Mouse (Mus musculus) liver, embryonic 14.5 days (tissue): ENCODE measurements around the gene Slc35d3. TPM values are rescaled to one million over a fixed set of nuclear protein-coding genes. Genes with fewer than 3 reads are reported as not detected.

Experiments used
- ATAC-seq: fragments of 200-750 bp; cut with Nextera tagmentation; 2 replicates; pipeline ENCODE4 v1.8.0; 2017; ENCODE audit warnings: moderate number of reproducible peaks, mild to moderate bottlenecking, moderate library complexity; ENCODE audit not compliant: insufficient read depth
- DNase-seq, 3 experiments: peaks; one replicate each; pipeline ENCODE4 v3.0.0-alpha.2; 2012 to 2013; ENCODE audit warnings: low read depth in 3 of 3, low spot score in 3 of 3
- H3K27ac ChIP-seq: fragments of 300-500 bp; sonication (generic); 2 replicates; pipeline ENCODE4 v1.5.1; 2014; ENCODE audit warnings: moderate library complexity, mild to moderate bottlenecking, control low read depth, inconsistent platforms
- H3K27me3 ChIP-seq: fragments of 300-500 bp; sonication (generic); 2 replicates; pipeline ENCODE4 v1.6.1; 2014; ENCODE audit warnings: mild to moderate bottlenecking, low read length, moderate library complexity; ENCODE audit not compliant: control insufficient read depth, insufficient read depth
- H3K36me3 ChIP-seq: fragments of 300-500 bp; sonication (generic); replicated peaks from 2 replicates; pipeline ENCODE4 v1.6.1; 2014; ENCODE audit warnings: low read depth; ENCODE audit not compliant: control insufficient read depth, insufficient read depth
- H3K4me1 ChIP-seq, 2 experiments: fragments of 200-500 bp in 1 of 2; fragments of 300-500 bp in 1 of 2; sonication (generic) in 1 of 2; replicated peaks; 2 replicates each; pipeline ENCODE4 v1.6.1; 2012 to 2014; ENCODE audit warnings: antibody characterized with exemption in 1 of 2, inconsistent platforms in 1 of 2, low read length in 1 of 2; ENCODE audit not compliant: control insufficient read depth in 2 of 2, insufficient read depth in 2 of 2
- H3K4me2 ChIP-seq: fragments of 300-500 bp; sonication (generic); 2 replicates; pipeline ENCODE4 v1.6.1; 2014; ENCODE audit warnings: low read depth, mild to moderate bottlenecking, control low read depth, moderate library complexity
- H3K4me3 ChIP-seq, 2 experiments: fragments of 200-500 bp in 1 of 2; fragments of 300-500 bp in 1 of 2; sonication (generic) in 1 of 2; 2 replicates each; pipeline ENCODE4 v1.5.1; 2012 to 2014; ENCODE audit warnings: low read depth in 2 of 2, low read length in 2 of 2, mild to moderate bottlenecking in 2 of 2, control low read depth in 1 of 2, inconsistent platforms in 1 of 2, moderate library complexity in 1 of 2; ENCODE audit not compliant: insufficient read depth in 1 of 2
- H3K9ac ChIP-seq: fragments of 300-500 bp; sonication (generic); replicated peaks from 2 replicates; pipeline ENCODE4 v1.6.1; 2014; ENCODE audit warnings: mild to moderate bottlenecking, control low read depth, moderate library complexity
- H3K9me3 ChIP-seq: fragments of 300-500 bp; sonication (generic); 2 replicates; pipeline ENCODE4 v1.6.1; 2016; ENCODE audit warnings: low read length, mixed read lengths; ENCODE audit not compliant: control insufficient read depth
- CTCF ChIP-seq: IDR thresholded peaks from 2 replicates; pipeline ENCODE4 v1.5.1; 2016; ENCODE audit warnings: antibody characterized with exemption, low read depth, control low read depth
- EP300 ChIP-seq: IDR thresholded peaks from 2 replicates; pipeline ENCODE4 v1.6.1; 2016; ENCODE audit warnings: antibody characterized with exemption, low read depth
- WGBS: fragments of 180-500 bp; shearing (Covaris S2); extraction: QIAGEN DNeasy Blood & Tissue Kit; methylation state at CpG from one replicate; pipeline ENCODE4 v1.1.7; 2014; ENCODE audit not compliant: insufficient replicate concordance; 5-methylcytosine and 5-hydroxymethylcytosine counted together
- polyA plus RNA-seq, 2 experiments: library from polyadenylated mRNA; depleted of rRNA in 1 of 2; stranded (reverse) in 1 of 2; unstranded in 1 of 2; fragments of >200 nt; fragmentation: Nextera tagmentation in 1 of 2; extraction: Ambion mirVana in 1 of 2; gene quantifications; 2 replicates each; pipeline versions ENCODE4 v1.2.1 to v1.2.3; 2012 to 2014

The Slc35d3 gene
- polyA plus RNA-seq, 2 experiments, result 1.8 to 2.2 TPM

DNA sequence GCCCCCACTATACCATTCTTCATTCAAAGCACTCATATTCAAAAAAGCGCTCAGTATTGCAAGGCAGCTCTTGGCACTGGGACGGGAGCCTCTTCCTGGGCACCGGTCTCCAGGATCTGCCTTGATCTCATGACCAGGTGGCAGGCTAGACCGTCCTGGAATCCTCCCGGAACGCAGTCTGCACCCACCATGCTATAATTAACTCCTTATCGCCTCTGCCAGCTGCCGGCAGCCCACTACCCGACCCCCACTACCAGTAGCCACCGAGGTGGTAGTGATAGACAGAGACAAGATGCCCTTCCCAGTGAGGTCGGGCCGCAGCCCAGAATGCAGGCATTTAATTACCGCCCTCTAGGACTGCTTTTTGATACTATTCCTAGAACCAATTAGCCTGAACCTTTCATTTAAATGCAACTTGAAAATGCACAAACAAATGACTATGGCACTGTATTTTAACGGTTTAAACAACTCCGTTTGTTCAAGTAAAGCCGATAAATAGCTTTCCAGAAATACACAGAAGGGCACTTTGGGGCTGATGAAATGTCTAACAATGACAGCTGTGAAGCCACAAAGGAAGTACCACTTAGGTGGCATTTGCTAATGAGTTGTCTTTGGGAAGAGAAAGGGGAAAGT lies 32.4 kb downstream of the Slc35d3 start:
- Histone ChIP-seq H3K4me1 (peaks cover 0 to 13% of the 10 kb centered on the region in 2 experiments; a peak in 2 of 4 replicates), H3K9ac (no peak overlapping the region), H3K27ac (no peak overlapping the region), H3K4me3 (no peak overlapping the region), H3K36me3 (no peaks in the 10 kb centered on the region), H3K27me3 (peaks cover 3% of the 10 kb centered on the region; the same call in 1 of the 2 replicates), H3K9me3 (no peaks in the 10 kb centered on the region), H3K4me2 (no peak overlapping the region)
- 7% methylated on average over 16 of the region's 16 CpGs for WGBS
- ATAC-seq (0 out of 2 replicates have a peak, but pooled peaks have one; percentile 13), DNase-seq (no peak)
- TF ChIP-seq CTCF (no peak), EP300 (no peak)

DNA sequence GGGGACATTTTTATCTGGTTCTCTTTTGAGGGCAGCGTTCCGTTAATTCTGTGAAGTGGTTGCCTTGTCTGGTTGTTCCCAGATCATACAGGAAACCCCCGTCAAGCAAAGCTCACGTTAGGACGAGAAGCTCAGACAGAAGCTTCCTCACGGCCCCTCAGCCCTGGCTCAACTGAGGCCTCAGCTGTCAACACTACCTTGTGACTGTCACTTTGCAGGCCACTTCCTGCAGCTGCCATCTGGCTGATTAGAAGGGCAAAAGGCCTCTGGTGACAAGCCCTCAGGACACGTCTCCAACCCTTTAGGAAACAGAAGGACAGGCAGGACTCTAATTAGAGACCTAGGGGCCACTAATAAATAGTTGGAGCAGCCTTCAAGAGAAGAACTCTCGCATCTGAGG lies 35.9 kb downstream of the Slc35d3 start:
- TF ChIP-seq EP300, result no peak
- no peak for TF ChIP-seq CTCF
- ATAC-seq (no peak), DNase-seq (peak in 2 of 3 experiments; percentile 6 to 14)
- H3K9ac ChIP-seq, result no peak overlapping the region
- no peak overlapping the region for H3K27ac ChIP-seq
- H3K27me3 ChIP-seq, result peaks cover 3% of the 10 kb centered on the region; the same call in 1 of the 2 replicates
- no peak overlapping the region for H3K4me2 ChIP-seq
- H3K36me3 ChIP-seq, result no peaks in the 10 kb centered on the region
- no peaks in the 10 kb centered on the region for H3K9me3 ChIP-seq
- H3K4me3 ChIP-seq, result no peak overlapping the region
- peaks cover 0 to 13% of the 10 kb centered on the region in 2 experiments; a peak in 2 of 4 replicates for H3K4me1 ChIP-seq
- 6% methylated on average over 8 of the region's 8 CpGs for WGBS

DNA sequence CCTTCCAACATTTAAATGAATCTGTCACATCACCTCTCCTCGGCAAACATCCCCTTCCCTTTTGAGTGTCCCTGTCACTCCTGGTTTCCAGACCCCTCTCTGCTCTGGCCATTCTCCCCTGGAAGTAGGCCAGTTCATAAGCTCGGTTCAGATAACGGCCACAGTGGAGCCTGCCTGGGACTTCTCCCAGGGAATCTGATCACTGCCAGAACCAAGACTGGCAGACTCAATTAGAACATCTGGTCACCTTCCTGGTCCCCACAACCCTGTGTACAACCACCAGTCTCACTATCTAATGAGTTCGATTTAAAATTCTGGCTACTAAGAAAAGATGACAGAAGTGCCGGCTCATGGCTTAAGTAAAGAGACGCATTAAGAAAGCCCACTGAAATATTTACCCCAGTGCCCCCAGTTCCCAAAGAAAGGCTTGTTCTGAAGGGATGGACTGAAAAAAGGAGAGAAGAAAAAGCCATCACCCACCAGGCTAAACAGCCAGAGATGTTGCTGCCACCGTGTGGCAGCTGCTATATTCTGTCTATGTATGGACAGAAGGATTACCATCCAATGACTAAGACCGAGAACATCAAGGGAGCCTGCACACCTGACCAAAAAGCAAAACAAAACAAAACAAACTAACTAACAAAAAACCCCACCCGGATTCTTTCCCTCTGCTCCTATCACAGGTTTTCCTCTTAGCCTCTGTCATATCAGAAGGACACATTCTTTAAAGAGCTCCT lies 39.7 kb downstream of the Slc35d3 start:
- no peak for TF ChIP-seq EP300
- peak; percentile 47 for TF ChIP-seq CTCF
- H3K27ac ChIP-seq, result no peak overlapping the region
- no peak overlapping the region for H3K9ac ChIP-seq
- DNase-seq (no peak), ATAC-seq (no peak)
- no peaks in the 10 kb centered on the region for H3K27me3 ChIP-seq
- WGBS, result 41% methylated on average over 9 of the region's 9 CpGs
- no peak overlapping the region for H3K4me2 ChIP-seq
- H3K4me1 ChIP-seq, result peaks cover 0 to 4% of the 10 kb centered on the region in 2 experiments; a peak in 1 of 4 replicates
- no peaks in the 10 kb centered on the region for H3K9me3 ChIP-seq
- H3K36me3 ChIP-seq, result no peaks in the 10 kb centered on the region
- H3K4me3 ChIP-seq, result no peak overlapping the region

DNA sequence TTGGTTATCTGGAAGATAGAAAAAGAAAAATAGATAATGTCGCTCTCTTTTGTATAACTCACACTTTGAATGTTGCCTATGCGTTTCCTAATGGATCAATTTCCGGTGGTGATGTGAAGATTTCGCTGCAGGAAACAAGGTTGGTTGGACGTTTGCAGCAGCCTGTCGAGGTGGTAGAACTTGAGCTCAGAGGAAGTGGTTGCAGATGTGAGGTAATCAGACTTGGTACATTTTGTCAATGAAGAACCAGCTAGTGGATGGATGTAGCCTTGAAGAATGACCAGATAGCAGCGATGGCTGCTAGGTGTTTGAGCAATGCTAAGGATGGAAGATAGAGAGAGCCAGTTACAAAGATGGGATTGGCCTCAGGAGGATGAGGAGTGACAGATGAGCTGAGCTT lies 46.5 kb downstream of the Slc35d3 start:
- Histone ChIP-seq H3K9ac (no peak overlapping the region), H3K4me3 (no peak overlapping the region), H3K9me3 (no peaks in the 10 kb centered on the region), H3K27me3 (no peaks in the 10 kb centered on the region), H3K36me3 (no peaks in the 10 kb centered on the region), H3K27ac (no peak overlapping the region), H3K4me2 (no peak overlapping the region), H3K4me1 (peaks cover 0 to 3% of the 10 kb centered on the region in 2 experiments; a peak in 1 of 4 replicates)
- DNase-seq (no peak), ATAC-seq (no peak)
- WGBS, result 43% methylated on average over 7 of the region's 7 CpGs
- TF ChIP-seq EP300 (no peak), CTCF (no peak)

DNA sequence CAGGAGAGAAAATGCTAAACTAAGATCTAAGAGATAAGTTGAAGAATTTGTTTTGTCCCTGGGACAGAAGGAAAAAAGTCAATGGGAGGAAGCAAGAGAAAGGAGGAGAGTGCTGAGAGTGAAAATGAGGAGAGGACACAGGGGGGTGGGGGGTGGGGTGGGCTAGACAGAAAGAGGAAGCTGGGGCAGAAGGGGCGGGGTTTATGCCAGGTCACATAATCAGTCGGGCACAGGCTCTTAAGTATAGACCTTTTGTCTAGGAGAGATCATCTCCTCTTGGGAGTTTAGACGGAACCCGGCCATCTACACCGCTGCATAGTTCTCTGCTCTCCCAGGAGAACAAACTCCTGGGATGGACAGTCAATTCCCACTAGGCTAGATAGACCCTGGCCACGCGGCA lies 48.3 kb downstream of the Slc35d3 start:
- no peaks in the 10 kb centered on the region for H3K27me3 ChIP-seq
- no peaks in the 10 kb centered on the region for H3K36me3 ChIP-seq
- H3K9me3 ChIP-seq, result no peaks in the 10 kb centered on the region
- H3K4me2 ChIP-seq, result no peak overlapping the region
- peaks cover 0 to 3% of the 10 kb centered on the region in 2 experiments; a peak in 1 of 4 replicates for H3K4me1 ChIP-seq
- H3K4me3 ChIP-seq, result no peak overlapping the region
- WGBS, result 47% methylated on average over 7 of the region's 7 CpGs
- TF ChIP-seq CTCF (no peak), EP300 (no peak)
- no peak for ATAC-seq
- no peak for DNase-seq
- no peak overlapping the region for H3K27ac ChIP-seq
- no peak overlapping the region for H3K9ac ChIP-seq

Other genes with a start within 250 kb of the Slc35d3 start
- gene Il22ra2, start 229.5 kb downstream of the Slc35d3 start, polyA plus RNA-seq (2012; rRNA removed), result 0.01 and 0.03 TPM in 2 replicates
- gene Il22ra2, start 229.5 kb downstream of the Slc35d3 start, polyA plus RNA-seq (2014; fragmentation: Nextera tagmentation; extraction: Ambion mirVana), result 0.08 and 0.18 TPM in 2 replicates
- gene Il20ra, start 138.9 kb downstream of the Slc35d3 start, polyA plus RNA-seq (2012; rRNA removed), result 0.06 TPM in 1 of 2 replicates, not detected in the other
- 0.10 TPM in 1 of 2 replicates, not detected in the other for gene Il20ra, start 138.9 kb downstream of the Slc35d3 start, polyA plus RNA-seq (2014; fragmentation: Nextera tagmentation; extraction: Ambion mirVana)
- 9.9 and 13.3 TPM in 2 replicates for gene Pex7, start 56.2 kb upstream of the Slc35d3 start, polyA plus RNA-seq (2012; rRNA removed)
- 30.7 and 30.8 TPM in 2 replicates for gene Pex7, start 56.2 kb upstream of the Slc35d3 start, polyA plus RNA-seq (2014; fragmentation: Nextera tagmentation; extraction: Ambion mirVana)
- 0.71 and 1.0 TPM in 2 replicates for gene Map3k5, start 83.0 kb upstream of the Slc35d3 start, polyA plus RNA-seq (2012; rRNA removed)
- 1.1 and 1.3 TPM in 2 replicates for gene Map3k5, start 83.0 kb upstream of the Slc35d3 start, polyA plus RNA-seq (2014; fragmentation: Nextera tagmentation; extraction: Ambion mirVana)